Mouse (Mus musculus): Measurements from ENCODE around the gene Tcte1. TPM values are rescaled to one million over a fixed set of nuclear protein-coding genes. Genes with fewer than 3 reads are reported as not detected.

Gene Tcte1
- total RNA-seq, 2 experiments from 2014 or later, result 1.1 to 1.3 TPM

GRCm38 (mm10) chr17:45550253-45550652 lies 27.0 kb downstream of the Tcte1 start:
- no peak for DNase-seq (ENCODE audit: extremely low spot score in 1 of 2, low spot score in 2 of 2)
- Histone ChIP-seq H3K4me3 (peak overlapping the region; percentile 75), H3K27ac (peak overlapping the region; percentile 88)
- TF ChIP-seq CTCF (IDR thresholded peaks at IDR 0.05), result no peak
- intact Hi-C loops (cut with DNase I), result no loop called here

GRCm38 (mm10) chr17:45551249-45551796 lies 28.1 kb downstream of the Tcte1 start:
- TF ChIP-seq CTCF (IDR thresholded peaks at IDR 0.05), result no peak
- DNase-seq (ENCODE audit: extremely low spot score in 1 of 2, low spot score in 2 of 2), result no peak
- intact Hi-C loops (cut with DNase I), result no loop called here
- Histone ChIP-seq H3K4me3 (no peak overlapping the region), H3K27ac (no peak overlapping the region)

DNA sequence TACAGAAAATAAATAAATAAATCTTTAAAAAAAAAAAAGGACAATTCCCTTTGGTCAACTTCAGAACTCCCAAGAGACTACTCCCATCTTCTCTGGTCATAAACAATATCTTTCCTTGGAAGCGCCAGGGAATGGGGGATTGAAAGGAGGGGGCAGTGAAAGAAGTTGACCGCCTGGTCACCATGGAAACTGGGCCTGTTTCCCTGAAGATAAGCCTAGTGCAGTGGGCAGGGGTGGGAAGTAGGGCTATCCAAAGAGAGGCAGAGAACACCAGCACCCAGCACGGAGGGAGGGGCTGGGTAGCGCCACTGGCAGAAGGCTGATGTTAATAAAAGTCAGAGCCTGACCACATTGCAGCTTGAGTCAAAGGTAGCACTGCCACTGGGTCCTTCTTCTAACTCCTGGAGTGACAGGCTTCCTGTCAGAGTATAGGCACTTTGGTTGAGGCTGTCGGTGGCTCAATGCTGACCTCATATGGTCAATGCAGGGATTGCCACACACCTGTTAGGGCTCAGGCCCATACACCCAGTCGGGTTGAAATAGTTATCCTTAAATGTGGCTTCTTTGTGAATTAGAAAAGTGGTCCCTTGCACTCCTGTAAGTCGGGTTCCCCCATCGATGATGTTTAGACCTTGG lies 28.7 kb downstream of the Tcte1 start:
- intact Hi-C loops (cut with DNase I), result loop anchor here (1.0 kb wide), 2 partner anchors 36 to 74 kb away; no protein-coding TSS in a partner anchor
- DNase-seq (ENCODE audit: extremely low spot score in 1 of 2, low spot score in 2 of 2), result peak; percentile 76 to 85
- no peak overlapping the region for H3K27ac ChIP-seq
- TF ChIP-seq CTCF (IDR thresholded peaks at IDR 0.05), result peak; percentile 94
- H3K4me3 ChIP-seq, result no peak overlapping the region

- DNase-seq (ENCODE audit: extremely low spot score in 1 of 2, low spot score in 2 of 2), result no peak
- no peak overlapping the region for H3K4me3 ChIP-seq
- intact Hi-C loops (cut with DNase I), result no loop called here
- no peak for TF ChIP-seq CTCF (IDR thresholded peaks at IDR 0.05)
- H3K27ac ChIP-seq, result no peak overlapping the region
Observed at GRCm38 (mm10) chr17:45553065-45553464, 29.8 kb downstream of the Tcte1 start.

GRCm38 (mm10) chr17:45554420-45554819 lies 31.2 kb downstream of the Tcte1 start:
- no peak for DNase-seq (ENCODE audit: extremely low spot score in 1 of 2, low spot score in 2 of 2)
- intact Hi-C loops (cut with DNase I), result no loop called here
- no peak for TF ChIP-seq CTCF (IDR thresholded peaks at IDR 0.05)
- Histone ChIP-seq H3K4me3 (no peak overlapping the region), H3K27ac (no peak overlapping the region)

DNA sequence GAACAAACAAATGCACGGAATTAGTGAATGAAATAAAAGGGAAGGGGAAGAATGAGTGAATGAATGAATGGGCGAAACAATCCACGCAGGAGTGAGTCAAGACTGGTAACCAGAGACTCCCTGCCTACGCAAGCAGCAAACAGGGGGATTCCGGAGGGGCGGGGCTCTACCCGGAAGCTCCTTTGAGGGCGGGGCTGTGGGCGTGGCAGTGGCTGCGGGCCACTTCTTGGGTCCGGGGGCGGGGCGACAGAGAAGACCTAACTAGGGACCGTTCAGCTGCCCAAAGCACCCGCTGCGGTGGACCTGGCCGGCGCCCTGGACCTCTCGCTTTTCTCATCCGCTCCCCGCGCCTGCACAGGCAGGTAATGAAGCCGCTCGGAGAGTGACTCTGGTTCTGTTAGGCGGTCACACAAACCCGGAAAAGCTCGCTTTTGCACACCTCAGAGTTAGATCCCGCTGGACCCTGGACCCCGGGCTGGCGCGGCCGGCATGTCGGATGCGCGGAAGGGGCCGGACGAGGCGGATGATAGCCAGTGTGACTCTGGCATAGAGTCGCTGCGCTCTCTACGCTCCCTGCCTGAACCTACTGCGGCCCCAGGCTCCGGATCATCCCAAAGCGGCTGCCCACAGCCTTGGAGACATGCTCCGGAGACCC lies 32.3 kb downstream of the Tcte1 start, which contains the start of gene Nfkbie:
Gene Nfkbie, plus strand, starts transcription at position 252 of the 655 bp plus-strand sequence.
- DNase-seq (ENCODE audit: extremely low spot score in 1 of 2, low spot score in 2 of 2), result peak; percentile 88 to 91
- Histone ChIP-seq H3K27ac (peak within 1 kb of the TSS; percentile 42; the same call in 1 of the 2 replicates), H3K4me3 (peak within 1 kb of the TSS; percentile 71)
- TF ChIP-seq CTCF (IDR thresholded peaks at IDR 0.05), result no peak
- intact Hi-C loops (cut with DNase I), result no loop called here

DNA sequence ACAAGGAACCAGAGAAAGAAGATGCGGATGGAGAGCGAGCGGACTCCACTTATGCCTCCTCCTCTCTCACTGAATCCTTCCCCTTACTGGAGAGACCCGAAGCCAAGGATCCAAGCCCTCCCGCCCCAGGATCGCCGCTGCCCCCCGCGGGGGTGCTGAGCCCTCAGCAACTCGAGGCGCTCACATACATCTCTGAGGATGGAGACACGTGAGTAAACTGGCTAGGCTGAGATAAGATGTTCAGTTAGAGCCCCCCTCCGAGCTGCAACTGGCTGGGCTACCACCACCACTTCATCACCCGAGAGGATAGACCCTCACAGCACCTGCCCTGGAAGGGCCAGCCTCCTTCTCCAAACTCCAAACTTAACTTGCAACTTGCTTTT lies 32.9 kb downstream of the Tcte1 start:
- H3K4me3 ChIP-seq, result peak overlapping the region; percentile 71
- H3K27ac ChIP-seq, result no peak overlapping the region
- no peak for TF ChIP-seq CTCF (IDR thresholded peaks at IDR 0.05)
- intact Hi-C loops (cut with DNase I), result no loop called here
- DNase-seq (ENCODE audit: extremely low spot score in 1 of 2, low spot score in 2 of 2), result no peak

DNA sequence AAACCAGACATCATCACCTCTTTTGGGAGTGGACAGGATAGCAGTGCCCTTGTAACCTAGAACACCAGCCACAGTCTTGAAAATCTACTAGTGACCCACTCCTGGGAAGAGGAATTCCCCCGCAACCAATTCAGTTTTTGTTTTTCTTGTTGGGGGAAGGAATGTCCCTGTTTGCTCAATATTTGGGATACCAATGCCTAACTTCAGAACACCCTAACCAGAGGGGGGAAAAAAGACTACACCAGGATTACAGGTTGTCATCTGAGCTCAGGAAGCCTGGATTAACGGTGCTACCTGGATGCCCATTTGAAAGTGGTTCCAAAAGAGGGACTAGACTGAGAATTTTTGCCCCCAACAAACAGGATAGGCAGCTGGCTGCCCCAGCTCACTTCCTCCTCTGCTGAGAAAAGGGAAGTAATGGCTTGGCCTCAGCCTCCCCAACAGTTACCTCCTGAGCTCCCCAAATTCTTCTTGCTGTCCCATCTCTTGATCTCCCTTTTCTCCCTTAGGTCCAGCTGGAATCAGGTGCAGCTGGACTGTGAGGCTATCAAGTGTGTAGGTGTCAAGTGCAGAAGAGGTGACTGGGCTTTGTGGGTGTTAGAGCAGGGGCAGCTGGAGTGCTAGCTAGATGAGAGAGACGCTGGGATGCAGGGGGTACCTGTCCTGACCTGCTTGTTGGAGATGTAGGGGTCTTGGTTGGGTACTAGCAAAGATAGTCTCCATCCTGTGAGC lies 33.4 kb downstream of the Tcte1 start:
- TF ChIP-seq CTCF (IDR thresholded peaks at IDR 0.05), result no peak
- Histone ChIP-seq H3K4me3 (peak overlapping the region; percentile 71; the same call in 1 of the 2 replicates), H3K27ac (no peak overlapping the region)
- intact Hi-C loops (cut with DNase I), result no loop called here
- DNase-seq (ENCODE audit: extremely low spot score in 1 of 2, low spot score in 2 of 2), result no peak

- intact Hi-C loops (cut with DNase I), result no loop called here
- TF ChIP-seq CTCF (IDR thresholded peaks at IDR 0.05), result no peak
- H3K4me3 ChIP-seq, result no peak overlapping the region
- H3K27ac ChIP-seq, result no peak overlapping the region
- DNase-seq (ENCODE audit: extremely low spot score in 1 of 2, low spot score in 2 of 2), result no peak
Observed at GRCm38 (mm10) chr17:45557246-45557824, 34.1 kb downstream of the Tcte1 start.

DNA sequence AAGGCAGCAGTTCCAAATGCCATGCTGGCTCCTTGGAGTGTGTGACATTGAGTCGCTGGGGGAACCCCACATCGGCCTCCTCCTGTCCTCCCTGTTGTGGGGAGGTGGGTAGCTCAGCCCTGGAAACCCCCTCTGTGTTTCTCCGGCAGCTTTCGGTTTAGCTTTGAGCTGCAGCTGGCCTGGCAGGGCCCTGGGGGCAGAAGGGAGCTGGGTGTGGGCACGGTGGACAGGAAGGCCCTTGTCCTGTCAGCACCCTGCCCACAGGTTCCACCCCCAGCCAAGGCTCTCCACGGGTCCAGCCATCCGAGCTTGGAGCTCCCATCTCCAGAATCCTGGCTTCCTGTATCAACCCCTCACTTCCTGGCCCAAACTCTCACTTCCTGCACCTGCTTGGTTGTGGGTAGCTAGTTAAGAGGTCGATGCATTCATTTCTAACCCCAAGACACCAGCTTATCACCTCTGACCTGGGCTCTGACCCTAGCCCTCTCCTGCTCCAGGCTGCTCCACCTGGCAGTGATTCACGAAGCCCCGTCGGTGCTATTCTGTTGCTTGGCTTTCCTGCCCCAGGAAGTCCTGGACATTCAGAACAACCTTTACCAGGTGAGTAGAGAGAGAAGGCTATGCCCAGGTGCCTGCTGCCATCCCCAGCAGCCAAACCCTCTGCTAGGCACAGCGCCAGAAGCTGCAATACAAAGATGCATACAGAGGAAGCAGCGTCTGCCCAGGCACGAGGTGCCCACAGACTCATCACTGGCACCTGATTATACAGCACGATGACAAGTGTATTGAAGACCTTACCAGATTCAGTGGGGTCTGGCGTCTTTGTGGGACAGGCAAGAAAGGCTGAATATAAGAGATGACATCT lies 35.0 kb downstream of the Tcte1 start:
- H3K27ac ChIP-seq, result no peak overlapping the region
- no peak overlapping the region for H3K4me3 ChIP-seq
- no peak for TF ChIP-seq CTCF (IDR thresholded peaks at IDR 0.05)
- DNase-seq (ENCODE audit: extremely low spot score in 1 of 2, low spot score in 2 of 2), result no peak
- intact Hi-C loops (cut with DNase I), result no loop called here

All from left cerebral cortex, adult 2 months (tissue).